Mouse (Mus musculus): ENCODE results near the gene Gm20708.

- TF ChIP-seq POLR2A (IDR thresholded peaks at IDR 0.05; ENCODE audit: insufficient read depth, low read depth, low read length) (no peak), CTCF (IDR thresholded peaks at IDR 0.05; ENCODE audit: insufficient read depth, low read depth, low read length) (no peak)
Measured at GRCm38 (mm10) chr11:117816389-117816996, 7.0 kb downstream of the Gm20708 start.
